Mouse (Mus musculus) ES-E14 (cell line): ENCODE measurements around the gene BC004004.

ENCODE experiments used
- MAFK ChIP-seq: IDR thresholded peaks from 2 replicates; pipeline ENCODE4 v1.6.1; 2014; ENCODE audit warnings: mild to moderate bottlenecking, low read depth, low read length, inconsistent platforms; ENCODE audit not compliant: insufficient read depth
- ZC3H11A ChIP-seq: IDR thresholded peaks from 2 replicates; pipeline ENCODE4 v1.6.1; 2012; ENCODE audit warnings: low read depth, mild to moderate bottlenecking, inconsistent platforms, low read length, borderline replicate concordance
- ZNF384 ChIP-seq: IDR thresholded peaks from 2 replicates; pipeline ENCODE4 v1.6.1; 2012; ENCODE audit warnings: low read depth, low read length, inconsistent platforms

DNA sequence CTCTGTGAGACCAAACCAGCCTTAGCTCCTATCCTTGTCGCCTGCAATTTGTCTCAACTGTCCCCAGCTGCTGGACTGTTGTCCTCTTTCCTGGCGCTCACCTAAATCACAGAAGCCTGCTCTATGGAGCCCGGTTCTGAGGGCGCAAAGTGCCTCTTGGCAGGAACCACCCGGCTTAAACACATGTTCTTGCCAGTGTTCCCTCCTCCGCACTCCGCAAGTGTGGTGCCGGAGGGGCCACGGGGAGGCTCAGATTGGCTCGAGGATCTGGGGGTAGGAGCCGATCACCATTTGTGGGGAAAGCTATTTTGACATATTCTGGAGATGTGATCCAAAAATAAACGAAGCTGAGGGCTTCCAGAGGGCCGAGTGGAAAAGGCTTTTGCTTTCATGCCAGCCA is 20.7 kb upstream of the BC004004 start:
- TF ChIP-seq MAFK (no peak), ZC3H11A (no peak), ZNF384 (no peak)
